Mouse (Mus musculus) C2C12 (cell line): ENCODE results near the gene Mepce.

Source experiments
- CEBPB ChIP-seq: IDR thresholded peaks from one replicate; pipeline ENCODE4 v1.6.1; 2011; ENCODE audit warnings: low read depth, mild to moderate bottlenecking, control low read depth, moderate library complexity
- CTCF ChIP-seq: IDR thresholded peaks from one replicate; pipeline ENCODE4 v1.5.1; 2011; ENCODE audit not compliant: control insufficient read depth, insufficient read depth, insufficient read length
- MAX ChIP-seq: IDR thresholded peaks from one replicate; pipeline ENCODE4 v1.6.1; 2011; ENCODE audit warnings: mild to moderate bottlenecking, control low read depth
- USF1 ChIP-seq: IDR thresholded peaks from one replicate; pipeline ENCODE4 v1.6.1; 2011; ENCODE audit warnings: low read depth, mild to moderate bottlenecking, control low read depth, moderate library complexity

GRCm38 (mm10) chr5:137772755-137773154 lies 14.7 kb downstream of the Mepce start:
- TF ChIP-seq USF1 (no peak), CTCF (no peak), MAX (no peak), CEBPB (no peak)
